Mouse (Mus musculus): ENCODE results near the gene Kcnj6.
"Not testable (repeated sequence)": the region's sequence is repeated elsewhere in the genome, so short reads cannot be mapped to it uniquely, and the experiment has no call there.

Gene Kcnj6

GRCm38 (mm10) chr16:94850393-94850792 lies 147.1 kb downstream of the Kcnj6 start:
- DNase-seq (ENCODE audit: low spot score), result no peak

- DNase-seq (ENCODE audit: low spot score), result no peak
Measured at GRCm38 (mm10) chr16:94845996-94846395, 151.5 kb downstream of the Kcnj6 start.

- no peak for DNase-seq (ENCODE audit: low spot score)
Measured at GRCm38 (mm10) chr16:94844769-94845168, 152.7 kb downstream of the Kcnj6 start.

GRCm38 (mm10) chr16:94839398-94839797 lies 158.1 kb downstream of the Kcnj6 start:
- peak; percentile 28 for DNase-seq (ENCODE audit: low spot score)

- DNase-seq (ENCODE audit: low spot score), result no peak
Measured at GRCm38 (mm10) chr16:94837881-94838280, 159.6 kb downstream of the Kcnj6 start.

- DNase-seq (ENCODE audit: low spot score), result no peak
Measured at GRCm38 (mm10) chr16:94834502-94834901, 163.0 kb downstream of the Kcnj6 start.

GRCm38 (mm10) chr16:94828166-94828565 lies 169.3 kb downstream of the Kcnj6 start:
- no peak for DNase-seq (ENCODE audit: low spot score)

GRCm38 (mm10) chr16:94827092-94827585 lies 170.4 kb downstream of the Kcnj6 start:
- no peak for DNase-seq (ENCODE audit: low spot score)

GRCm38 (mm10) chr16:94825274-94825673 lies 172.2 kb downstream of the Kcnj6 start:
- DNase-seq (ENCODE audit: low spot score), result no peak

- no peak for DNase-seq (ENCODE audit: low spot score)
Measured at GRCm38 (mm10) chr16:94822611-94823010, 174.9 kb downstream of the Kcnj6 start.

- no peak for DNase-seq (ENCODE audit: low spot score)
Measured at GRCm38 (mm10) chr16:94821610-94822009, 175.9 kb downstream of the Kcnj6 start.

- DNase-seq (ENCODE audit: low spot score), result peak; percentile 75
Measured at GRCm38 (mm10) chr16:94816391-94816790, 181.1 kb downstream of the Kcnj6 start.

GRCm38 (mm10) chr16:94815891-94816290 lies 181.6 kb downstream of the Kcnj6 start:
- DNase-seq (ENCODE audit: low spot score), result no peak

- not testable (repeated sequence) for DNase-seq (ENCODE audit: low spot score)
Measured at GRCm38 (mm10) chr16:94809286-94809685, 188.2 kb downstream of the Kcnj6 start.

GRCm38 (mm10) chr16:94798241-94798640 lies 199.3 kb downstream of the Kcnj6 start:
- no peak for DNase-seq (ENCODE audit: low spot score)

- DNase-seq (ENCODE audit: low spot score), result no peak
Measured at GRCm38 (mm10) chr16:94797366-94797765, 200.1 kb downstream of the Kcnj6 start.

GRCm38 (mm10) chr16:94793041-94793440 lies 204.5 kb downstream of the Kcnj6 start:
- no peak for DNase-seq (ENCODE audit: low spot score)

GRCm38 (mm10) chr16:94789958-94790357 lies 207.5 kb downstream of the Kcnj6 start:
- peak; percentile 39 for DNase-seq (ENCODE audit: low spot score)

GRCm38 (mm10) chr16:94788716-94789115 lies 208.8 kb downstream of the Kcnj6 start:
- no peak for DNase-seq (ENCODE audit: low spot score)

- DNase-seq (ENCODE audit: low spot score), result peak; percentile 69
Measured at GRCm38 (mm10) chr16:94788165-94788564, 209.3 kb downstream of the Kcnj6 start.

GRCm38 (mm10) chr16:94785873-94786272 lies 211.6 kb downstream of the Kcnj6 start:
- no peak for DNase-seq (ENCODE audit: low spot score)

- DNase-seq (ENCODE audit: low spot score), result no peak
Measured at GRCm38 (mm10) chr16:94783696-94784095, 213.8 kb downstream of the Kcnj6 start.

- no peak for DNase-seq (ENCODE audit: low spot score)
Measured at GRCm38 (mm10) chr16:94782110-94782946, 215.2 kb downstream of the Kcnj6 start.

- no peak for DNase-seq (ENCODE audit: low spot score)
Measured at GRCm38 (mm10) chr16:94773928-94774327, 223.6 kb downstream of the Kcnj6 start.

All from embryo, embryonic 10 days (tissue).